Mouse (Mus musculus): ENCODE measurements around the gene Uba7. TPM values are rescaled to one million over a fixed set of nuclear protein-coding genes. Genes with fewer than 3 reads are reported as not detected.

Gene Uba7
- polyA plus RNA-seq, 1 experiment from 2014 or later: 24.6 TPM

Other genes with a start within 250 kb of the Uba7 start
- 232 and 261 TPM in 2 replicates for gene Rbm5, start 204.5 kb upstream of the Uba7 start, polyA plus RNA-seq (2016; fragmentation: Nextera tagmentation; extraction: Ambion mirVana)
- gene Rbm6, start 102.3 kb upstream of the Uba7 start, polyA plus RNA-seq (2016; fragmentation: Nextera tagmentation; extraction: Ambion mirVana): 103 and 110 TPM in 2 replicates
- gene Mon1a, start 87.4 kb upstream of the Uba7 start, polyA plus RNA-seq (2016; fragmentation: Nextera tagmentation; extraction: Ambion mirVana): 11.3 and 14.1 TPM in 2 replicates
- gene Mst1r, start 68.6 kb upstream of the Uba7 start, polyA plus RNA-seq (2016; fragmentation: Nextera tagmentation; extraction: Ambion mirVana): 2.8 and 3.6 TPM in 2 replicates
- gene Actl11, start 47.0 kb upstream of the Uba7 start, polyA plus RNA-seq (2016; fragmentation: Nextera tagmentation; extraction: Ambion mirVana): not detected in 2 replicates
- gene Camkv, start 39.8 kb upstream of the Uba7 start, polyA plus RNA-seq (2016; fragmentation: Nextera tagmentation; extraction: Ambion mirVana): 7.0 and 7.5 TPM in 2 replicates
- 29.4 and 29.6 TPM in 2 replicates for gene Traip, start 25.4 kb upstream of the Uba7 start, polyA plus RNA-seq (2016; fragmentation: Nextera tagmentation; extraction: Ambion mirVana)
- gene Gm20661, start 7.6 kb downstream of the Uba7 start, polyA plus RNA-seq (2016; fragmentation: Nextera tagmentation; extraction: Ambion mirVana): 8.8 and 11.0 TPM in 2 replicates
- 97.0 and 98.9 TPM in 2 replicates for gene Inka1, start 10.4 kb downstream of the Uba7 start, polyA plus RNA-seq (2016; fragmentation: Nextera tagmentation; extraction: Ambion mirVana)
- 14.6 and 16.2 TPM in 2 replicates for gene Cdhr4, start 17.0 kb downstream of the Uba7 start, polyA plus RNA-seq (2016; fragmentation: Nextera tagmentation; extraction: Ambion mirVana)
- gene Gm20662, start 20.8 kb downstream of the Uba7 start, polyA plus RNA-seq (2016; fragmentation: Nextera tagmentation; extraction: Ambion mirVana): 0.51 and 0.85 TPM in 2 replicates
- 82.2 and 85.6 TPM in 2 replicates for gene Ip6k1, start 27.0 kb downstream of the Uba7 start, polyA plus RNA-seq (2016; fragmentation: Nextera tagmentation; extraction: Ambion mirVana)
- 25.1 and 28.8 TPM in 2 replicates for gene Gmppb, start 73.7 kb downstream of the Uba7 start, polyA plus RNA-seq (2016; fragmentation: Nextera tagmentation; extraction: Ambion mirVana)
- gene Amigo3, start 77.7 kb downstream of the Uba7 start, polyA plus RNA-seq (2016; fragmentation: Nextera tagmentation; extraction: Ambion mirVana): 3.1 and 4.2 TPM in 2 replicates
- 0.29 and 0.31 TPM in 2 replicates for gene Mst1, start 104.9 kb downstream of the Uba7 start, polyA plus RNA-seq (2016; fragmentation: Nextera tagmentation; extraction: Ambion mirVana)
- 34.5 and 38.2 TPM in 2 replicates for gene Rnf123, start 107.8 kb downstream of the Uba7 start, polyA plus RNA-seq (2016; fragmentation: Nextera tagmentation; extraction: Ambion mirVana)
- gene Apeh, start 119.1 kb downstream of the Uba7 start, polyA plus RNA-seq (2016; fragmentation: Nextera tagmentation; extraction: Ambion mirVana): 54.7 and 55.0 TPM in 2 replicates
- 1.1 and 1.5 TPM in 2 replicates for gene Bsn, start 214.9 kb downstream of the Uba7 start, polyA plus RNA-seq (2016; fragmentation: Nextera tagmentation; extraction: Ambion mirVana)